21 mouse cellular contexts compared by ENCODE assay signal in genomic region chr17:28947011-28947939, GRCm38 (mm10). TPM values are rescaled to one million over a fixed set of nuclear protein-coding genes. Genes with fewer than 3 reads are reported as not detected.
DNase-seq lines count a peak whose midpoint lies in the region; ATAC-seq and TF ChIP-seq lines count a peak whose summit lies in the region.
"Had no signal": no experiment of that assay in that cellular context is flagged by ENCODE, and none has a peak within 500 bp of the region (broad histone marks: within the 10 kb centered on the region; RNA-seq: fewer than 3 reads in every experiment).

No protein-coding gene starts in this region.

- TF ChIP-seq CTCF in layer of hippocampus, adult 2 months (conservative IDR thresholded peaks at IDR 0.05): peak; percentile 51
- TF ChIP-seq CTCF in midbrain, postnatal 0 days (IDR thresholded peaks at IDR 0.05): peak; percentile 4; the same call in 1 of the 2 replicates

- H3K36me3 ChIP-seq in midbrain, postnatal 0 days (ENCODE audit: insufficient read depth, low read length): no peaks in the 10 kb centered on the region
- H3K36me3 ChIP-seq in midbrain, embryonic 15.5 days (replicated peaks): no peaks in the 10 kb centered on the region
- H3K36me3 ChIP-seq: limb, embryonic 13.5 days; neural tube, embryonic 15.5 days had no signal

- H3K27me3 ChIP-seq in midbrain, postnatal 0 days (ENCODE audit: insufficient read depth, low read length): no peaks in the 10 kb centered on the region
- H3K27me3 ChIP-seq in midbrain, embryonic 15.5 days (replicated peaks): no peaks in the 10 kb centered on the region
- H3K27me3 ChIP-seq: limb, embryonic 13.5 days; neural tube, embryonic 15.5 days had no signal

- DNase-seq in layer of hippocampus, adult 2 months (ENCODE audit: low spot score in 2 of 2): no peak
- DNase-seq in layer of hippocampus, postnatal 36 days: no peak
- no peak for DNase-seq in midbrain, postnatal 0 days (ENCODE audit: low spot score)
- DNase-seq in R1 (ENCODE audit: low read depth, low spot score): peak; percentile 73
- no peak for DNase-seq in left cerebral cortex, postnatal 25 days (ENCODE audit: low spot score in 2 of 2)
- DNase-seq: heart, adult 18-20 months; kidney, adult 9 months; lung, postnatal 10 days; right cerebral cortex, postnatal 25 days; thymus, postnatal 36 days had no signal

- H3K9me3 ChIP-seq in midbrain, postnatal 0 days (ENCODE audit: low read length): peaks cover 3% of the 10 kb centered on the region; the same call in 1 of the 2 replicates
- peaks cover 3% of the 10 kb centered on the region; the same call in 1 of the 2 replicates for H3K9me3 ChIP-seq in midbrain, embryonic 15.5 days
- H3K9me3 ChIP-seq: neural tube, embryonic 15.5 days had no signal

- H3K4me3 ChIP-seq in layer of hippocampus, adult 2 months: no peak overlapping the region
- no peak overlapping the region for H3K4me3 ChIP-seq in midbrain, postnatal 0 days (ENCODE audit: low read depth, low read length)
- H3K4me3 ChIP-seq in midbrain, embryonic 15.5 days: no peak overlapping the region
- H3K4me3 ChIP-seq: forebrain, embryonic 13.5 days; limb, embryonic 13.5 days; myocyte; neural tube, embryonic 15.5 days had no signal

- WGBS in midbrain, postnatal 0 days: 91% methylated on average over 19 of the region's 19 CpGs
- WGBS in midbrain, embryonic 15.5 days: 90% methylated on average over 19 of the region's 19 CpGs

- no peak for ATAC-seq in midbrain, postnatal 0 days (ENCODE audit: low FRiP score)
- no peak for ATAC-seq in midbrain, embryonic 15.5 days (replicated peaks)
- ATAC-seq in monocyte, adult 5-6 weeks (replicated peaks; ENCODE audit: insufficient number of reproducible peaks, low FRiP score, low TSS enrichment, poor library complexity, severe bottlenecking): 0 out of 2 replicates have a peak, but pooled peaks have one; percentile 28
- no peak for ATAC-seq in activated CD4-positive, CD25-positive, alpha-beta regulatory T cell, adult 4 months
- ATAC-seq: forebrain, embryonic 13.5 days; inflammation-experienced regulatory T-cells, adult 6 months had no signal

- H3K4me2 ChIP-seq in midbrain, postnatal 0 days (ENCODE audit: low read depth, low read length, poor library complexity, severe bottlenecking): no peak overlapping the region
- no peak overlapping the region for H3K4me2 ChIP-seq in midbrain, embryonic 15.5 days
- H3K4me2 ChIP-seq: forebrain, embryonic 13.5 days; limb, embryonic 13.5 days; neural tube, embryonic 15.5 days had no signal

- no peak overlapping the region for H3K9ac ChIP-seq in midbrain, postnatal 0 days (replicated peaks; ENCODE audit: low read length, poor library complexity, severe bottlenecking)
- no peak overlapping the region for H3K9ac ChIP-seq in midbrain, embryonic 15.5 days
- H3K9ac ChIP-seq: forebrain, embryonic 13.5 days; limb, embryonic 13.5 days; neural tube, embryonic 15.5 days had no signal

- peaks cover 2% of the 10 kb centered on the region; the same call in 1 of the 2 replicates for H3K4me1 ChIP-seq in midbrain, postnatal 0 days (ENCODE audit: insufficient read depth, low read length)
- H3K4me1 ChIP-seq in midbrain, embryonic 15.5 days: peaks cover 7% of the 10 kb centered on the region

- H3K27ac ChIP-seq in layer of hippocampus, adult 2 months: peak overlapping the region; percentile 67; the same call in 1 of the 2 replicates
- no peak overlapping the region for H3K27ac ChIP-seq in midbrain, postnatal 0 days (ENCODE audit: low read depth, low read length)
- H3K27ac ChIP-seq in midbrain, embryonic 15.5 days: no peak overlapping the region
- H3K27ac ChIP-seq: forebrain, embryonic 13.5 days; limb, embryonic 13.5 days; neural tube, embryonic 15.5 days had no signal

- intact Hi-C loops in left cerebral cortex, postnatal 25 days (cut with DNase I): no loop called here

RNA-seq across cellular contexts. Expression of gene Pxt1, which starts 3.6 kb away (rescaled TPM):
- total RNA-seq in layer of hippocampus, adult 2 months (2021): not detected
- total RNA-seq in layer of hippocampus, postnatal 36 days (2021): not detected
- 0.49 TPM in 1 of 2 replicates, not detected in the other for total RNA-seq in midbrain, postnatal 0 days (2014; rRNA removed)
- polyA plus RNA-seq in midbrain, postnatal 0 days (2015; fragmentation: Nextera tagmentation; extraction: Ambion mirVana): 0.15 TPM in 1 of 2 replicates, not detected in the other
- polyA plus RNA-seq in midbrain, embryonic 15.5 days (2015; fragmentation: Nextera tagmentation; extraction: Ambion mirVana): 0.17 TPM in 1 of 2 replicates, not detected in the other
- not detected in 3 replicates for total RNA-seq in monocyte, adult 5-6 weeks (2017)
- polyA plus RNA-seq in activated CD4-positive, CD25-positive, alpha-beta regulatory T cell, adult 4 months (2017; shearing (Covaris generic)): under 1 TPM in 1 of 2 experiments, not detected in 1; 0.77 TPM
- not detected for total RNA-seq in left cerebral cortex, postnatal 25 days (2021)
- total RNA-seq: adrenal gland, adult 18-20 months; heart, adult 18-20 months; left cerebral cortex, adult 8-10 months had no signal
- polyA plus RNA-seq: forebrain, embryonic 13.5 days; inflammation-experienced regulatory T-cells, adult 6 months; limb, embryonic 13.5 days; myocyte; neural tube, embryonic 15.5 days had no signal

RNA-seq across cellular contexts. Expression of gene Kctd20, which starts 4.5 kb away (rescaled TPM):
- total RNA-seq in layer of hippocampus, adult 2 months (2021): 10 to 100 TPM; 58.7 to 64.4 TPM
- 10 to 100 TPM; 64.5 to 74.5 TPM for total RNA-seq in layer of hippocampus, postnatal 36 days (2021)
- 60.0 and 64.9 TPM in 2 replicates for total RNA-seq in midbrain, postnatal 0 days (2014; rRNA removed)
- polyA plus RNA-seq in midbrain, postnatal 0 days (2015; fragmentation: Nextera tagmentation; extraction: Ambion mirVana): 63.2 and 63.8 TPM in 2 replicates
- polyA plus RNA-seq in midbrain, embryonic 15.5 days (2015; fragmentation: Nextera tagmentation; extraction: Ambion mirVana): 91.1 and 93.9 TPM in 2 replicates
- total RNA-seq in monocyte, adult 5-6 weeks (2017): 67.0 to 103 TPM (median 95.1 TPM) in 3 replicates
- polyA plus RNA-seq in activated CD4-positive, CD25-positive, alpha-beta regulatory T cell, adult 4 months (2017; shearing (Covaris generic)): 10 to 100 TPM; 32.0 to 47.5 TPM
- 10 to 100 TPM; 74.0 to 77.4 TPM for total RNA-seq in left cerebral cortex, postnatal 25 days (2021)

RNA-seq across cellular contexts. Expression of gene 4930539E08Rik, which starts 32.2 kb away (rescaled TPM):
- total RNA-seq in layer of hippocampus, adult 2 months (2021): 1 to 10 TPM; 4.0 to 4.1 TPM
- total RNA-seq in layer of hippocampus, postnatal 36 days (2021): 1 to 10 TPM; 3.2 to 4.6 TPM
- 9.8 and 32.9 TPM in 2 replicates for total RNA-seq in midbrain, postnatal 0 days (2014; rRNA removed)
- polyA plus RNA-seq in midbrain, postnatal 0 days (2015; fragmentation: Nextera tagmentation; extraction: Ambion mirVana): 4.3 and 4.5 TPM in 2 replicates
- polyA plus RNA-seq in midbrain, embryonic 15.5 days (2015; fragmentation: Nextera tagmentation; extraction: Ambion mirVana): 1.7 and 2.5 TPM in 2 replicates
- total RNA-seq in monocyte, adult 5-6 weeks (2017): 0.38 to 0.78 TPM in 2 of 3 replicates, not detected in the other
- 1 to 10 TPM; 1.5 to 1.6 TPM for polyA plus RNA-seq in activated CD4-positive, CD25-positive, alpha-beta regulatory T cell, adult 4 months (2017; shearing (Covaris generic))
- 10 to 100 TPM in 1 of 2 experiments, 1 to 10 TPM in 1; 9.5 to 11.4 TPM for total RNA-seq in left cerebral cortex, postnatal 25 days (2021)
- total RNA-seq: adrenal gland, adult 18-20 months had no signal
- polyA plus RNA-seq: hindbrain, embryonic 11.5 days; myocyte had no signal
